Mouse (Mus musculus): ENCODE data around the gene Mup17. TPM values are rescaled to one million over a fixed set of nuclear protein-coding genes. Genes with fewer than 3 reads are reported as not detected.

Gene Mup17
- not detected in 4 replicates for total RNA-seq (2023)

GRCm38 (mm10) chr4:61595771-61596170 lies at the start of gene Mup17:
Mup17 (minus strand) TSS chr4:61595871.

Other genes with a start within 250 kb of the Mup17 start
- gene Mup15, start 156.1 kb downstream of the Mup17 start, total RNA-seq (2023), result not detected in 4 replicates
- gene Mup16, start 76.3 kb downstream of the Mup17 start, total RNA-seq (2023), result not detected in 4 replicates
- gene Mup18, start 78.3 kb upstream of the Mup17 start, total RNA-seq (2023), result not detected in 4 replicates
- not detected in 4 replicates for gene Mup19, start 186.4 kb upstream of the Mup17 start, total RNA-seq (2023)
- gene Mup5, start 239.4 kb upstream of the Mup17 start, total RNA-seq (2023), result not detected in 4 replicates

Measured in B cell, adult 62 days (primary cell).